9 mouse cellular contexts compared by ENCODE assay signal in the genomic region with DNA sequence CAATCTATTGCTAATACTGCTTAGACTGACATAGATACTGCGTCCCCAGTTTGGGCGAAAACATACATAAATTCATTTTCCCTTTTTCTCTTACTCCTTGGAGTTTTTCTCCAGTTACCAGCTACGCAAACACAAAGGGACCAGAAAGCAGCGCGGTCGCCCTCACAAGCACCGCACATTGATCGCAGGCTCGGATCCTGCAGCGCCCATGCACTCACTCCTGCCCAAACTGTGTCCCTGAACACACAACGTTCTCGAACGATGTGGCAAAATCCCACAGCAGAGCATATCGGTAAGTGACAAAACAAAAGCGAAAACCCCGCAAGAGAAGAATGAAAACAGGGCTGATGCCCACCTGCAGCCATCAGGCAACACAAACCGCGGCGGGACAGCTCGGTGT. TPM values are rescaled to one million over a fixed set of nuclear protein-coding genes. Genes with fewer than 3 reads are reported as not detected.
DNase-seq lines count a peak whose midpoint lies in the region; ATAC-seq and TF ChIP-seq lines count a peak whose summit lies in the region.
"Had no signal": no experiment of that assay in that cellular context is flagged by ENCODE, and none has a peak within 500 bp of the region (broad histone marks: within the 10 kb centered on the region; RNA-seq: fewer than 3 reads in every experiment).

No protein-coding gene starts in this region.

- no peak for TF ChIP-seq POLR2A in MEL (IDR thresholded peaks at IDR 0.05; ENCODE audit: control insufficient read depth in 1 of 2, insufficient read depth in 1 of 2, low read depth in 1 of 2, low read length in 2 of 2, poor library complexity in 1 of 2)

- peak overlapping the region; percentile 63 for H3K4me2 ChIP-seq in kidney, postnatal 0 days (ENCODE audit: low read length)
- H3K4me2 ChIP-seq in embryonic facial prominence, embryonic 11.5 days (ENCODE audit: low read depth, low read length): peak overlapping the region; percentile 45
- H3K4me2 ChIP-seq in intestine, embryonic 14.5 days (ENCODE audit: low read length): peak overlapping the region; percentile 75
- H3K4me2 ChIP-seq in midbrain, embryonic 11.5 days: peak overlapping the region; percentile 54

- ATAC-seq in kidney, postnatal 0 days (replicated peaks; ENCODE audit: low FRiP score, low read depth): peak; percentile 52
- peak; percentile 71 for ATAC-seq in embryonic facial prominence, embryonic 11.5 days (replicated peaks; ENCODE audit: insufficient number of reproducible peaks, low FRiP score, low TSS enrichment, low read depth)
- peak; percentile 65 for ATAC-seq in intestine, embryonic 14.5 days (replicated peaks; ENCODE audit: low FRiP score, low TSS enrichment, low read depth)
- peak; percentile 64 for ATAC-seq in midbrain, embryonic 11.5 days (ENCODE audit: low FRiP score)

- H3K27ac ChIP-seq in kidney, postnatal 0 days: no peak overlapping the region
- H3K27ac ChIP-seq in MEL (ENCODE audit: control insufficient read depth, low read depth, low read length): no peak overlapping the region
- H3K27ac ChIP-seq in embryonic facial prominence, embryonic 11.5 days (replicated peaks; ENCODE audit: low read depth, low read length): no peak overlapping the region
- H3K27ac ChIP-seq in intestine, embryonic 14.5 days (ENCODE audit: low read depth): peak overlapping the region; percentile 65
- no peak overlapping the region for H3K27ac ChIP-seq in midbrain, embryonic 11.5 days (ENCODE audit: low read depth, low read length)

- H3K9ac ChIP-seq in kidney, postnatal 0 days (ENCODE audit: low read depth, low read length): peak overlapping the region; percentile 72
- peak overlapping the region; percentile 52 for H3K9ac ChIP-seq in MEL (ENCODE audit: control insufficient read depth, low read depth, low read length, poor library complexity, severe bottlenecking)
- peak overlapping the region; percentile 72 for H3K9ac ChIP-seq in embryonic facial prominence, embryonic 11.5 days (replicated peaks; ENCODE audit: low read length)
- peak overlapping the region; percentile 66 for H3K9ac ChIP-seq in intestine, embryonic 14.5 days (ENCODE audit: low read length)
- H3K9ac ChIP-seq in midbrain, embryonic 11.5 days (ENCODE audit: low read length): peak overlapping the region; percentile 71

- no peaks in the 10 kb centered on the region for H3K4me1 ChIP-seq in kidney, postnatal 0 days (replicated peaks; ENCODE audit: insufficient read depth, low read length)
- H3K4me1 ChIP-seq in MEL (ENCODE audit: control insufficient read depth in 1 of 2, insufficient read depth in 2 of 2, low read length in 2 of 2): peaks cover 0 to 4% of the 10 kb centered on the region in 2 experiments; a peak in 2 of 4 replicates
- no peaks in the 10 kb centered on the region for H3K4me1 ChIP-seq in embryonic facial prominence, embryonic 11.5 days (ENCODE audit: control insufficient read depth, insufficient read depth, low read length)
- H3K4me1 ChIP-seq in intestine, embryonic 14.5 days (replicated peaks; ENCODE audit: control insufficient read depth, insufficient read depth, low read length): no peaks in the 10 kb centered on the region
- no peaks in the 10 kb centered on the region; the same call in 1 of the 2 replicates for H3K4me1 ChIP-seq in midbrain, embryonic 11.5 days (ENCODE audit: control insufficient read depth, insufficient read depth, low read length)

- DNase-seq in kidney, postnatal 0 days (ENCODE audit: low spot score): peak; percentile 28
- DNase-seq in kidney, adult 8-10 months: no peak
- peak; percentile 68 for DNase-seq in MEL (ENCODE audit: low read depth, low spot score)
- peak; percentile 31 for DNase-seq in embryonic facial prominence, embryonic 11.5 days (ENCODE audit: low spot score)
- DNase-seq in intestine, embryonic 14.5 days (ENCODE audit: low spot score): no peak
- peak; percentile 93 for DNase-seq in midbrain, embryonic 11.5 days (ENCODE audit: low spot score, missing footprints)
- no peak for DNase-seq in gastrocnemius, adult 8-10 months (ENCODE audit: low spot score in 2 of 2)
- no peak for DNase-seq in cerebellum, adult 8-10 months

- H3K4me3 ChIP-seq in kidney, postnatal 0 days (replicated peaks; ENCODE audit: low read depth, low read length): peak overlapping the region; percentile 60
- peak overlapping the region; percentile 60 to 73 for H3K4me3 ChIP-seq in MEL (ENCODE audit: control insufficient read depth in 1 of 2, insufficient read depth in 1 of 2, low read depth in 2 of 2, low read length in 2 of 2)
- peak overlapping the region; percentile 60 for H3K4me3 ChIP-seq in embryonic facial prominence, embryonic 11.5 days (ENCODE audit: low read depth, low read length)
- peak overlapping the region; percentile 71 for H3K4me3 ChIP-seq in intestine, embryonic 14.5 days (ENCODE audit: low read depth, low read length)
- H3K4me3 ChIP-seq in midbrain, embryonic 11.5 days (ENCODE audit: low read depth, low read length): peak overlapping the region; percentile 64

- under 1% methylated on average over 20 of the region's 20 CpGs for WGBS in kidney, postnatal 0 days
- WGBS in embryonic facial prominence, embryonic 11.5 days: under 1% methylated on average over 20 of the region's 20 CpGs
- under 1% methylated on average over 20 of the region's 20 CpGs for WGBS in intestine, embryonic 14.5 days
- under 1% methylated on average over 20 of the region's 20 CpGs for WGBS in midbrain, embryonic 11.5 days

- TF ChIP-seq RAD21 in MEL (IDR thresholded peaks at IDR 0.05; ENCODE audit: low read depth, low read length): no peak

- no peaks in the 10 kb centered on the region for H3K27me3 ChIP-seq in kidney, postnatal 0 days (ENCODE audit: insufficient read depth, low read length)
- H3K27me3 ChIP-seq in MEL (ENCODE audit: control insufficient read depth in 1 of 2, insufficient read depth in 2 of 2, low read length in 2 of 2): no peaks in the 10 kb centered on the region
- no peaks in the 10 kb centered on the region for H3K27me3 ChIP-seq in embryonic facial prominence, embryonic 11.5 days (ENCODE audit: control insufficient read depth, insufficient read depth, low read length)
- H3K27me3 ChIP-seq in intestine, embryonic 14.5 days (replicated peaks; ENCODE audit: control insufficient read depth, insufficient read depth, low read length): no peaks in the 10 kb centered on the region
- no peaks in the 10 kb centered on the region for H3K27me3 ChIP-seq in midbrain, embryonic 11.5 days (ENCODE audit: control insufficient read depth, insufficient read depth, low read length)

- H3K36me3 ChIP-seq in kidney, postnatal 0 days (ENCODE audit: insufficient read depth, low read length): 0 out of 2 replicates have a peak, but pooled peaks cover 7% of the 10 kb centered on the region
- no peaks in the 10 kb centered on the region; a peak in 2 of 4 replicates for H3K36me3 ChIP-seq in MEL (ENCODE audit: control insufficient read depth in 1 of 2, insufficient read depth in 2 of 2, low read length in 2 of 2)
- peaks cover 4% of the 10 kb centered on the region; the same call in 1 of the 2 replicates for H3K36me3 ChIP-seq in embryonic facial prominence, embryonic 11.5 days (replicated peaks; ENCODE audit: control insufficient read depth, insufficient read depth, low read depth, low read length)
- peaks cover 4% of the 10 kb centered on the region; the same call in 1 of the 2 replicates for H3K36me3 ChIP-seq in intestine, embryonic 14.5 days (ENCODE audit: control insufficient read depth, insufficient read depth, low read length)
- H3K36me3 ChIP-seq in midbrain, embryonic 11.5 days (ENCODE audit: control insufficient read depth, insufficient read depth, low read length): peaks cover 7% of the 10 kb centered on the region; the same call in 1 of the 2 replicates

- H3K9me3 ChIP-seq in kidney, postnatal 0 days (replicated peaks; ENCODE audit: low read length): no peaks in the 10 kb centered on the region
- no peaks in the 10 kb centered on the region for H3K9me3 ChIP-seq in MEL (replicated peaks; ENCODE audit: insufficient read depth, low read length)
- 0 out of 2 replicates have a peak, but pooled peaks cover 2% of the 10 kb centered on the region for H3K9me3 ChIP-seq in embryonic facial prominence, embryonic 11.5 days (replicated peaks; ENCODE audit: control insufficient read depth, low read length)
- no peaks in the 10 kb centered on the region for H3K9me3 ChIP-seq in intestine, embryonic 14.5 days (ENCODE audit: control insufficient read depth, low read length)
- peaks cover 3% of the 10 kb centered on the region; the same call in 1 of the 2 replicates for H3K9me3 ChIP-seq in midbrain, embryonic 11.5 days (ENCODE audit: control insufficient read depth, low read length)

- no peak for TF ChIP-seq EP300 in MEL (IDR thresholded peaks at IDR 0.05; ENCODE audit: low read depth in 1 of 2, low read length in 2 of 2)

- no peak for TF ChIP-seq CTCF in kidney, postnatal 0 days (IDR thresholded peaks at IDR 0.05; ENCODE audit: low read depth)
- TF ChIP-seq CTCF in MEL (IDR thresholded peaks at IDR 0.05 in 2 of 3, conservative IDR thresholded peaks at IDR 0.05 in 1 of 3; ENCODE audit: control insufficient read depth in 1 of 3, insufficient read depth in 1 of 3, low read depth in 2 of 3, low read length in 3 of 3, poor library complexity in 1 of 3, severe bottlenecking in 1 of 3): no peak

- peaks cover 5% of the 10 kb centered on the region for H3K79me2 ChIP-seq in MEL (ENCODE audit: control insufficient read depth, insufficient read depth, low read length, poor library complexity)

TF ChIP-seq in MEL, 35 proteins besides CTCF, POLR2A, EP300 and RAD21 (continues in another document):
- no peak for TF ChIP-seq TBP (IDR thresholded peaks at IDR 0.05; ENCODE audit: low read depth, low read length)
- no peak for TF ChIP-seq POLR2AphosphoS5 (IDR thresholded peaks at IDR 0.05; ENCODE audit: borderline replicate concordance, low read depth, low read length)
- TF ChIP-seq NELFE (IDR thresholded peaks at IDR 0.05; ENCODE audit: low read depth, low read length): no peak

RNA-seq across cellular contexts. Expression of a gene that starts 0.4 kb away (rescaled TPM):
- polyA plus RNA-seq in kidney, postnatal 0 days (2015; fragmentation: Nextera tagmentation; extraction: Ambion mirVana): 6.4 and 6.9 TPM in 2 replicates
- 8.5 and 9.7 TPM in 2 replicates for total RNA-seq in MEL (2012; rRNA removed)
- 10 to 100 TPM in 1 of 2 experiments, not detected in 1; 13.2 TPM for polyA plus RNA-seq in MEL (2012; ENCODE audit: insufficient read depth in 1 of 2, insufficient read length in 2 of 2, low read depth in 1 of 2, low replicate concordance in 2 of 2, missing spikeins in 1 of 2)
- polyA plus RNA-seq in embryonic facial prominence, embryonic 11.5 days (2014; fragmentation: Nextera tagmentation; extraction: Ambion mirVana): 14.1 and 16.2 TPM in 2 replicates
- 10.6 and 12.8 TPM in 2 replicates for polyA plus RNA-seq in intestine, embryonic 14.5 days (2014; fragmentation: Nextera tagmentation; extraction: Ambion mirVana)
- 12.3 and 12.8 TPM in 2 replicates for polyA plus RNA-seq in midbrain, embryonic 11.5 days (2014; fragmentation: Nextera tagmentation; extraction: Ambion mirVana)
- 1 to 10 TPM; 3.7 to 5.1 (median 4.5) TPM for total RNA-seq in gastrocnemius, adult 8-10 months (2022)

RNA-seq across cellular contexts. Expression of a gene that starts 57.3 kb away (rescaled TPM):
- not detected in 2 replicates for polyA plus RNA-seq in kidney, postnatal 0 days (2015; fragmentation: Nextera tagmentation; extraction: Ambion mirVana)
- total RNA-seq in MEL (2012; rRNA removed): not detected in 2 replicates
- not detected for polyA plus RNA-seq in MEL (2012; ENCODE audit: insufficient read depth in 1 of 2, insufficient read length in 2 of 2, low read depth in 1 of 2, low replicate concordance in 2 of 2, missing spikeins in 1 of 2)
- polyA plus RNA-seq in embryonic facial prominence, embryonic 11.5 days (2014; fragmentation: Nextera tagmentation; extraction: Ambion mirVana): not detected in 2 replicates
- not detected in 2 replicates for polyA plus RNA-seq in intestine, embryonic 14.5 days (2014; fragmentation: Nextera tagmentation; extraction: Ambion mirVana)
- polyA plus RNA-seq in midbrain, embryonic 11.5 days (2014; fragmentation: Nextera tagmentation; extraction: Ambion mirVana): not detected in 2 replicates
- total RNA-seq in gastrocnemius, adult 8-10 months (2022): not detected
- polyA plus RNA-seq: gonadal fat pad, adult 2 months had no signal

Comparison
In these comparisons a context has a peak if more than half of its experiments do, and no peak if none do; other contexts are left out.
1. DNase-seq: peak in kidney, postnatal 0 days (single experiment), MEL (single experiment), embryonic facial prominence, embryonic 11.5 days (single experiment) and midbrain, embryonic 11.5 days (single experiment); none in kidney, adult 8-10 months (0 of 2), intestine, embryonic 14.5 days (single experiment), gastrocnemius, adult 8-10 months (0 of 2) and cerebellum, adult 8-10 months (single experiment).
2. Peak in every context shown above with its lines, with median percentiles within 50 percentile points of each other: ATAC-seq, H3K4me2 ChIP-seq, H3K4me3 ChIP-seq and H3K9ac ChIP-seq.